Mouse (Mus musculus): ENCODE measurements around the gene Tle1. TPM values are rescaled to one million over a fixed set of nuclear protein-coding genes. Genes with fewer than 3 reads are reported as not detected.

Tle1 gene
- total RNA-seq, 2 experiments from 2014 or later = 12.3 to 14.2 TPM

- intact Hi-C loops (cut with DNase I) = no loop called here
- DNase-seq = no peak
These were observed 132.8 kb downstream of the Tle1 start for GRCm38 (mm10) chr4:72067937-72068336.

All from heart, postnatal 10 days (tissue).